Mouse (Mus musculus): Measurements from ENCODE around the gene Bcas3.

Bcas3 gene

GRCm38 (mm10) chr11:85482737-85483467 is 129.9 kb downstream of the Bcas3 start:
- in situ Hi-C loops (cut with MboI, MseI): loop anchor here (10.0 kb wide), 1 partner anchor 98 kb away; no protein-coding TSS in a partner anchor

GRCm38 (mm10) chr11:85485197-85485940 is 132.4 kb downstream of the Bcas3 start:
- in situ Hi-C loops (cut with MboI, MseI): loop anchor here (10.0 kb wide), 1 partner anchor 101 kb away; no protein-coding TSS in a partner anchor

DNA sequence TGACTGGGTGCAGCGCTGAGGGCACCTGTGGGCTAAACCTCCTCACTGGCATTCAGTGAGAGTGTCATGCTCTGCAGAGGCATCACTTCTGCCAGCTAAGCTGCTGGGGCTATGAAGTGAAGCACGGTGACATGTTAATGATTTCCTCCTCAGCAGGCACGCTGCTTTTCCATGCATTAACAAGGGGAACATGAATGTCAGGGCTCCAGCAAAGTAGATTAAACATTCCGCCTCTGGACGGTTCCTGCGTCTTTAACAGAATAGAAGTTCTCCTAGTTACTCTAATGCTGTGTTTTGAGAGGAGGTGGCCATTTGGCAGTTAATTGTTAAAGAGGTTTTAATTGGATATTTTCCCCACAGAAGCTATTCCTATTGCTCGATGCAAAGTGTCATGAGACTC is 134.5 kb downstream of the Bcas3 start:
- in situ Hi-C loops (cut with MboI, MseI): loop anchor here (10.0 kb wide), 1 partner anchor 103 kb away; no protein-coding TSS in a partner anchor

GRCm38 (mm10) chr11:85492231-85492630 is 139.3 kb downstream of the Bcas3 start:
- in situ Hi-C loops (cut with MboI, MseI): no loop called here

DNA sequence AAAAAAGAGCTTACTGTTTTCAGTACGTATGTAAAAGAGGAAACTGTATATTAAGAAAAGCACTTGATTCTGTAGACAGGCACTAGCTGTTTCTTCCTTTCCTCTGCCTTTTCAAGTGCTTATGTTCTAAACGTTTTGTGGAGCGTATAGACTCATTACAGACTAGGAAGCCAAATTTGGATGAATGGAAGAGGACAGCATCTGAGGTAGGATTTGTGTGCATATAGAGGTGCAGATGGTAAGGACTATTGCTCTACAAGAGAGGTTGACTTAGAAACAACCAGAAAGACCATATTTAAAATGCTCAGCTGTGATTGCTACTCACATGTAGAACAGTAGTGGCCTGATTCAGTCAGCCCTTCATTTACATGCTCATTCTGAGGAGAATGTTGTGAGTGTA is 139.7 kb downstream of the Bcas3 start:
- in situ Hi-C loops (cut with MboI, MseI): no loop called here

DNA sequence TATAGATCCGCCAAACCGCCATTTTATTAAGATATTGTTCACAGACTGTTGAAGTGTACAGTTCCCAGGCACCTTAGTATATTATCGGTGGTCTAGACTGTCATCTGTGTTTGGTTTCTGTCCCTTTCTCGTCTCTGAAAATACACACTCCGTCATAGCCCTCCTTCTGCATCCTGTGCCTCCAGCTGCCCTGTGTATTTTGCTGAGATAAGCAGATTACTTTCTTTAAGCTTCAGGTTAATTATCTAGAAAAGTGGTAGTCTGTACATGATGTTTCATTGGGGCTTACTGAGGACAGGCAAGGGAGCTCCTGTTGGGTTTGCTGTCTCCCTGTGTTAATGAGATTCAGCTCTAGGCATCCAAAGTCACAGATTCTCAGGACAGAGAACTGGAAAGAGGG is 146.6 kb downstream of the Bcas3 start:
- in situ Hi-C loops (cut with MboI, MseI): no loop called here

- in situ Hi-C loops (cut with MboI, MseI): no loop called here
Measured at GRCm38 (mm10) chr11:85502031-85502430, 149.1 kb downstream of the Bcas3 start.

DNA sequence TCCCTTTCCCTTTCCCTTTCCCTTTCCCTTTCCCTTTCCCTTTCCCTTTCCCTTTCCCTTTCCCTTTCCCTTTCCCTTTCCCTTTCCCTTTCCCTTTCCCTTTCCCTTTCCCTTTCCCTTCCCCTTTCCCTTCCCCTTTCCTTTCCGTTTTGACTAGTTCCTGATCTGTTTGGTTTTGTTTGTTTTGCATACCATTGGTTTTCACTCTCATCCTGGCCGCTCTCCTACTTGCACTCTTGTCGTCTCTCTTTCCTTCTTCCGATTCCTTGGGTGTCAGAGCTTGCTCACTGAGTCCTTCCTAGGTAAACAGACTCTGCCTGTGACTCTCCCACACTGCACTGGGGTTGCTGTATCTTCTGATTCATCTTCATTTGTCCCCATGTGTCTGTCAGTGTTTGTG is 151.8 kb downstream of the Bcas3 start:
- in situ Hi-C loops (cut with MboI, MseI): loop anchor here (5.0 kb wide), 1 partner anchor 317 kb away; no protein-coding TSS in a partner anchor

GRCm38 (mm10) chr11:85505811-85506210 is 152.8 kb downstream of the Bcas3 start:
- in situ Hi-C loops (cut with MboI, MseI): loop anchor here (5.0 kb wide), 1 partner anchor 316 kb away; no protein-coding TSS in a partner anchor

DNA sequence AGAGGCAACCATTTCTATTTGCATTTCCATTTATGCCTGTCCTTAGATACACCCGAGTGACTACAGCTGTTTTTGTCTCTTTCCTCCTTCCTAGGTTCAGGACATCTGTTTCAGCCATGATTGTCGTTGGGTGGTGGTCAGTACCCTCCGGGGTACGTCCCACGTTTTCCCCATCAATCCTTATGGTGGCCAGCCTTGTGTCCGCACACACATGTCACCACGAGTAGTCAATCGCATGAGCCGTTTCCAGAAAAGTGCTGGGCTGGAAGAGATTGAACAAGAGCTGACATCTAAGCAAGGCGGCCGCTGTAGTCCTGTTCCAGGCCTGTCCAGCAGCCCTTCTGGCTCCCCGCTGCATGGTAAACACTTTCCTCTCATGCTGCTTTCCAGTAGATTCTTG is 156.4 kb downstream of the Bcas3 start:
- in situ Hi-C loops (cut with MboI, MseI): loop anchor here (5.0 kb wide), 1 partner anchor 313 kb away; no protein-coding TSS in a partner anchor

GRCm38 (mm10) chr11:85511270-85511904 is 158.4 kb downstream of the Bcas3 start:
- in situ Hi-C loops (cut with MboI, MseI): no loop called here

GRCm38 (mm10) chr11:85516724-85517123 is 163.8 kb downstream of the Bcas3 start:
- in situ Hi-C loops (cut with MboI, MseI): no loop called here

DNA sequence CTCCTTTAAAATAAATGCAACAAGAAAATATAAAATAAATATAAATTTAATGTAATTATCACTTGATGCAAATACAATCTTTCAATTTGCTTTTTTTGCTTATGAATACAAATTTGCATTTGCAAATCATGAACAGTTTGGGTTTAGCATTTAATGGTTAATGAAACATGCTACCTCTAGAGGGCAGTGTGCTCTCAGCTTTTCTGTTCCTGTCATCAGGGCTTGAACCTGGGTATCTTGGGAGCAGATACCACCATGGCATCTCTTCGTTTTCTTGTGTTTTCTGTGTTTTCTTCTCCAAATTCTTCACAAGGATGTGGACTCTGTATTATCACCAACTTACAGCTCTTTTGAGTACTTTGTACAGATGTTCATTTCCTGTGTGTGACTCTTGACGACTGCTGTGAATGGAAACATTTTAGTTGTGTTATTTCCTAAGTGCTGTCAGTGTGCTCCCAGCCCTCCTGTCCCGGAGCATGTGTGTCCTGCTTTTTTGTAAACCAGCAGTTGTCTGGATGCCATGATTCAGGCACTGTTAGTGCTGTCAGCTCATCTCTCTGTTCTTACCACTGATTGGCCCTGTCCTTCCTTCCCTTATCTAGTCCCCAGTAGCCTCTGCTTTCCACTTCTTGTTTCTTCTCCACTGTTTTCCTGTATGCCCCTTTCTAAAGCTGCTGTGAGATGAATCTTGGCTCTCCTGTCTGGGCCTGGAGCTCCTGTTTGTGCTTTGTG is 165.2 kb downstream of the Bcas3 start:
- in situ Hi-C loops (cut with MboI, MseI): no loop called here

DNA sequence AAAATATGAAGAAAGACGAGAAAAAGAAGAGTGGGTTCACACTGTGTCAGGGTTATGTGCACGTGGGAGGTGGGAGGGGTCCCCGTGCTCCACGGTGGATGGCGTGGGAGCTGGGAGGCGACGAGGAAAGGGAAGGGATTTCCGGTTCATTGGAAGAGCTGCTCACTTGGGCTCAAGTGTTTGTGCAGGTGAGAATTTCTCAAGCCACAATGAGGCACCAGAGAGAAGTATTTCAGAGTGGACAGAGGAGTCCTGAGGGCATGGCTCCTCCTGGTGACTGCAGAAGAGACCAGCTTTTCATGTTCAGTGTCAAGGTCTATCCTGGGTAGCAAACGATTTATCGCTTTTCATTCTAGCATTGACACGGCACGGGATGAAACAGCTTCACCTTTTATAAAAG is 167.3 kb downstream of the Bcas3 start:
- in situ Hi-C loops (cut with MboI, MseI): no loop called here

- in situ Hi-C loops (cut with MboI, MseI): no loop called here
Measured at GRCm38 (mm10) chr11:85520996-85521395, 168.0 kb downstream of the Bcas3 start.

DNA sequence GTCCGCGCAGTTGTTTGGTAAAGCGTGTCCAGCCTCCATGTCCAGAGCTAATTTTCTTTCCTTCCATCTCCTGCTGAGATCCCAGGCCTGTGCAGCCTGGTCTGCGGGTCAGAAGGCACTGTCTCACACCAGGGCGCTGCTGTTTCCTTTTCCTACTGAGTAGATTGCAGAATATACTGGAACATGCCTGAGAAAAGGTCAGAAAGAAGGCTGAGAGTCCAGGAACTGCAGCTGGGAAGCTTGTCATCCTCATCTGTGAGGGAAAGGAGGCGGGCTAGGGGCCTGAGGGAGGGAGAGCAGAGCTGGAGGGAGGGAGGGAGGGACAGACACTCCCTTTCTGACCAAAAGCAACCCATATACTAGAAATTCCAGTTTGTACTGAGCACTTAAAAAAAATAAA is 170.7 kb downstream of the Bcas3 start:
- in situ Hi-C loops (cut with MboI, MseI): no loop called here

DNA sequence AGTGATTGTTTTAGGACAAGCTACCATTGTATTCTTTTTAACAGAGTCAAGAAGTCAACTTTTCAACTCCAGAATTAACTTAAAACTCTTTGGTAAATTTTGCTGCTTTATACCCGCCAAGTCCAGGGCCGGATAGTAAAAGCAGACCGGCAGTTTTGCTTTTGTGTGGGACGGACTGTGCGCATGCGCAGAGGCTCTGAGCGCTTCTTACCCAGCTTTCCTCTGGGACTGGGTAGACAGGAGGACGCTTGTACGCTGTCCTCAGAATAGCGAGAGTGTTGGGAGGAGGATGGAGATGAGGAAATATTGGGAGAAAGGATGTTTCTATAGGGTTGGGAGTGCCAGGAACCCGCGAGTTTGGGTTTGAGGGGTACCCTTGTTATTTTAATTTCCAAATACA is 171.2 kb downstream of the Bcas3 start:
- in situ Hi-C loops (cut with MboI, MseI): no loop called here

DNA sequence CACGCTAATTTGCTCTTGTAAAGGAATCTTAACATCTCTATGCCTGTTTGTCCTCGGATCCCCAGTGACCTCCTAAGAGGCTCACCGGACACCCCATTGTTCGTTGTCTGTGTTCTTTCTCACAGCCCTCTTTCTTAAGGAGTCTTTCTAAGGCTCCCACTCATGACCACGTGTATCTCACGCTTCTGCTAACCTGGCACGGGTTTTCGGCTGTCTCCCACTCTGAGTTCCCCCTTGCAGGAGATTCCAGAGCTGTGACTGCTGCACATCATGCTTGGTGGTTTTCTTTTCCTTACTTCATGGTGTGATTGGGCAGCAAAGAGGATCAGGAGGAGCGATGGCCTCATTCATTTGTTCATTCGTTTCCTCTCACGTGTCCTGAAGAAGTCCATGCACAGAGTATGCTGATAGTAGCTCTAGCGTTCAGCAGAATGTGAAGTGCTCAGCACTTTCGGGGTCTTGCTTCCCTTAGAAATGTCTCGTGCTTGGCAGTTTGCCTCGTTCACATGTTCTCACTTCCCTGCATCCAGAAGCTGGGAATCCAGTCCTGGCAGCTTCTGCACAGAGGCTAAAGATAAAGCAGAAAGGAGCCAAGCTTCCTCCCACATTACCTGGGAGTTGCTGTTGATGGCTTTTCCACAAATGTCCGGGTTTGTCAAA is 172.0 kb downstream of the Bcas3 start:
- in situ Hi-C loops (cut with MboI, MseI): no loop called here

DNA sequence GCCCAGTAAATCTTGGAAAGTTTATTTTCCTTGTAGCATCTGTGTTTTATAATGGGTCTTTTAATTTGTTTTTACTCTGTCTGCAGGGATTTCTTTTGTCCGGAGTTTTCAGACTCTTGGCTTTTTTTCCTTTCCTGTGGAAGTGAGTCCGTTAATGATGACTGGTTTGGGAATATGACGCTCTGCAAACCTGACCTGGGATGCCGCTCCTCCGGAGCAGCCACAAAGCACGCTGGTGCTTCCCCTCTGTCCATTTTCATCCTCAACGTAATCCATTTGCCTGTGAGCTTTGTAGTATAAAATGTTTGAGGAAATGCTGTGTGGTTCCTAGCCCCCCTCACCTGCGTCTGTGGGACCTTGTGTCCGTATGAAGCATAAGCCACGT is 172.5 kb downstream of the Bcas3 start:
- in situ Hi-C loops (cut with MboI, MseI): no loop called here

- in situ Hi-C loops (cut with MboI, MseI): no loop called here
Measured at GRCm38 (mm10) chr11:85525979-85526775, 173.2 kb downstream of the Bcas3 start.

All from T-helper 1 cell (primary cell).